Comparison of ENCODE assay signal across 12 mouse cellular contexts in the genomic region with DNA sequence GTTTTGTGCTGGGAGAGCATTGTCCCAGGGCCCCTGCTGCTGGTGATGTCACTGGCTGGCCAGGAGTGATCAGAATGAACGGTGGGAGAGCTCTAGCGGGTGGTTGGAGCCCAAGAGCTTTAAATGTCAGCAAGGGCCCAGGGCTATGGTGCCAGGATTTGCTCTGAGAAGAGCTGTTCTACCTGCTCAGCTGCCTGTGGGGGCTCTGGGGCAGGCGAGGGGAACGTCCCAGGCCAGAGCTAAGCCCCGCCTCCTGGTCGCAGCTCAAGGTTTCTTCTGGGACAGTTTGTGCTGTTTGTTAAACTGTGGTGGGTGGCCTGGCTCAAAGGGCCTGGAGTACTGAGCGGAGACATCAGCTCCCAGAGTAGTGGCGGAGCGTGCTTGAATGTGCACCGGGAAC. TPM values are rescaled to one million over a fixed set of nuclear protein-coding genes. Genes with fewer than 3 reads are reported as not detected.
A peak's percentile ranks its signal among the peaks of the same experiment; 100 is the strongest.
DNase-seq lines count a peak whose midpoint lies in the region; ATAC-seq lines count a peak whose summit lies in the region.
"Had no signal": no experiment of that assay in that cellular context is flagged by ENCODE, and none has a peak within 500 bp of the region (broad histone marks: within the 10 kb centered on the region; RNA-seq: fewer than 3 reads in every experiment).

No protein-coding gene starts in this region.

- intact Hi-C loops in left cerebral cortex, postnatal 36 days (cut with DNase I): no loop called here

- no peak for DNase-seq in neural tube, embryonic 11.5 days (ENCODE audit: low spot score)
- DNase-seq in testis, postnatal 10 days (ENCODE audit: low spot score): peak; percentile 66
- no peak for DNase-seq in left cerebral cortex, postnatal 36 days (ENCODE audit: low spot score in 2 of 2)
- DNase-seq: gastrocnemius, postnatal 14 days; right cerebral cortex, postnatal 25 days; thymus, postnatal 14 days had no signal

- H3K4me2 ChIP-seq in hindbrain, embryonic 12.5 days (replicated peaks): peak overlapping the region; percentile 14
- H3K4me2 ChIP-seq in hindbrain, embryonic 16.5 days (ENCODE audit: low read length): no peak overlapping the region
- no peak overlapping the region for H3K4me2 ChIP-seq in neural tube, embryonic 11.5 days (ENCODE audit: low read depth)
- no peak overlapping the region for H3K4me2 ChIP-seq in neural tube, embryonic 15.5 days
- H3K4me2 ChIP-seq in intestine, embryonic 16.5 days (ENCODE audit: low read depth, low read length): 0 out of 2 replicates have a peak overlapping the region, but pooled peaks have one; percentile 0
- H3K4me2 ChIP-seq: liver, embryonic 11.5 days had no signal

- H3K36me3 ChIP-seq in hindbrain, embryonic 12.5 days: no peaks in the 10 kb centered on the region
- no peaks in the 10 kb centered on the region for H3K36me3 ChIP-seq in hindbrain, embryonic 16.5 days (ENCODE audit: control insufficient read depth, insufficient read depth, low read length)
- no peaks in the 10 kb centered on the region for H3K36me3 ChIP-seq in neural tube, embryonic 11.5 days (ENCODE audit: control insufficient read depth, insufficient read depth, low read length)
- no peaks in the 10 kb centered on the region for H3K36me3 ChIP-seq in neural tube, embryonic 15.5 days
- no peaks in the 10 kb centered on the region for H3K36me3 ChIP-seq in intestine, embryonic 16.5 days (ENCODE audit: control insufficient read depth, insufficient read depth, low read length)

- no peaks in the 10 kb centered on the region for H3K9me3 ChIP-seq in hindbrain, embryonic 12.5 days (replicated peaks)
- no peaks in the 10 kb centered on the region for H3K9me3 ChIP-seq in hindbrain, embryonic 16.5 days (ENCODE audit: control insufficient read depth, low read length)
- no peaks in the 10 kb centered on the region for H3K9me3 ChIP-seq in neural tube, embryonic 11.5 days (ENCODE audit: control insufficient read depth, low read length)
- no peaks in the 10 kb centered on the region for H3K9me3 ChIP-seq in neural tube, embryonic 15.5 days (replicated peaks)
- no peaks in the 10 kb centered on the region for H3K9me3 ChIP-seq in intestine, embryonic 16.5 days (ENCODE audit: control insufficient read depth, low read length)

- H3K27ac ChIP-seq in hindbrain, embryonic 12.5 days: no peak overlapping the region
- no peak overlapping the region for H3K27ac ChIP-seq in hindbrain, embryonic 16.5 days (ENCODE audit: low read depth, low read length)
- H3K27ac ChIP-seq in neural tube, embryonic 11.5 days (ENCODE audit: low read depth, low read length): no peak overlapping the region
- no peak overlapping the region for H3K27ac ChIP-seq in neural tube, embryonic 15.5 days (replicated peaks)
- H3K27ac ChIP-seq in intestine, embryonic 16.5 days (ENCODE audit: low read length): no peak overlapping the region

- no peak overlapping the region for H3K9ac ChIP-seq in hindbrain, embryonic 12.5 days
- no peak overlapping the region for H3K9ac ChIP-seq in hindbrain, embryonic 16.5 days (ENCODE audit: low read depth, low read length)
- H3K9ac ChIP-seq in neural tube, embryonic 11.5 days (ENCODE audit: low read length): peak overlapping the region; percentile 32
- H3K9ac ChIP-seq in neural tube, embryonic 15.5 days (replicated peaks): no peak overlapping the region
- H3K9ac ChIP-seq in intestine, embryonic 16.5 days (ENCODE audit: low read depth, low read length): no peak overlapping the region

- peaks cover 12% of the 10 kb centered on the region for H3K4me1 ChIP-seq in hindbrain, embryonic 12.5 days
- H3K4me1 ChIP-seq in hindbrain, embryonic 16.5 days (ENCODE audit: control insufficient read depth, insufficient read depth, low read depth, low read length): peaks cover 8% of the 10 kb centered on the region; the same call in 1 of the 2 replicates
- 0 out of 2 replicates have a peak, but pooled peaks cover 4% of the 10 kb centered on the region for H3K4me1 ChIP-seq in neural tube, embryonic 11.5 days (ENCODE audit: control insufficient read depth, insufficient read depth, low read length)
- peaks cover 13% of the 10 kb centered on the region for H3K4me1 ChIP-seq in neural tube, embryonic 15.5 days
- peaks cover 17% of the 10 kb centered on the region; the same call in 1 of the 2 replicates for H3K4me1 ChIP-seq in intestine, embryonic 16.5 days (ENCODE audit: control insufficient read depth, insufficient read depth, low read length)

- 18% methylated on average over 10 of the region's 10 CpGs for WGBS in hindbrain, embryonic 12.5 days
- 14% methylated on average over 10 of the region's 10 CpGs for WGBS in hindbrain, embryonic 16.5 days
- 19% methylated on average over 10 of the region's 10 CpGs for WGBS in neural tube, embryonic 11.5 days
- WGBS in neural tube, embryonic 15.5 days: 18% methylated on average over 10 of the region's 10 CpGs
- WGBS in intestine, embryonic 16.5 days: 21% methylated on average over 10 of the region's 10 CpGs

- no peak overlapping the region for H3K4me3 ChIP-seq in hindbrain, embryonic 12.5 days
- H3K4me3 ChIP-seq in hindbrain, embryonic 16.5 days (ENCODE audit: low read length): no peak overlapping the region
- H3K4me3 ChIP-seq in neural tube, embryonic 11.5 days (ENCODE audit: low read depth, low read length): no peak overlapping the region
- no peak overlapping the region for H3K4me3 ChIP-seq in neural tube, embryonic 15.5 days (replicated peaks)
- H3K4me3 ChIP-seq in intestine, embryonic 16.5 days (ENCODE audit: low read length): no peak overlapping the region
- H3K4me3 ChIP-seq: myocyte had no signal

- H3K27me3 ChIP-seq in hindbrain, embryonic 12.5 days: peaks cover 5% of the 10 kb centered on the region
- no peaks in the 10 kb centered on the region for H3K27me3 ChIP-seq in hindbrain, embryonic 16.5 days (replicated peaks; ENCODE audit: control insufficient read depth, insufficient read depth, low read length)
- H3K27me3 ChIP-seq in neural tube, embryonic 11.5 days (ENCODE audit: control insufficient read depth, insufficient read depth, low read length): no peaks in the 10 kb centered on the region
- H3K27me3 ChIP-seq in neural tube, embryonic 15.5 days (replicated peaks): no peaks in the 10 kb centered on the region
- no peaks in the 10 kb centered on the region for H3K27me3 ChIP-seq in intestine, embryonic 16.5 days (replicated peaks; ENCODE audit: control insufficient read depth, insufficient read depth, low read length)

- ATAC-seq in hindbrain, embryonic 12.5 days (ENCODE audit: low FRiP score): 0 out of 2 replicates have a peak, but pooled peaks have one; percentile 15
- no peak for ATAC-seq in hindbrain, embryonic 16.5 days
- no peak for ATAC-seq in neural tube, embryonic 11.5 days (ENCODE audit: insufficient read depth, low FRiP score, low TSS enrichment)
- ATAC-seq in neural tube, embryonic 15.5 days (ENCODE audit: low FRiP score): no peak
- ATAC-seq in intestine, embryonic 16.5 days: no peak

RNA-seq across cellular contexts. Expression of a gene that starts 3.3 kb away (rescaled TPM):
- 0.35 and 0.48 TPM in 2 replicates for polyA plus RNA-seq in hindbrain, embryonic 12.5 days (2016; fragmentation: Nextera tagmentation; extraction: Ambion mirVana)
- 0.60 and 1.6 TPM in 2 replicates for polyA plus RNA-seq in hindbrain, embryonic 16.5 days (2015; fragmentation: Nextera tagmentation; extraction: Ambion mirVana)
- not detected in 2 replicates for polyA plus RNA-seq in neural tube, embryonic 11.5 days (2014; fragmentation: Nextera tagmentation; extraction: Ambion mirVana)
- 0.92 and 1.9 TPM in 2 replicates for polyA plus RNA-seq in neural tube, embryonic 15.5 days (2015; fragmentation: Nextera tagmentation; extraction: Ambion mirVana)
- 20.0 and 21.9 TPM in 2 replicates for polyA plus RNA-seq in intestine, embryonic 16.5 days (2015; fragmentation: Nextera tagmentation; extraction: Ambion mirVana)
- total RNA-seq in left cerebral cortex, postnatal 36 days (2021): under 1 TPM; 0.48 to 0.49 TPM
- polyA plus RNA-seq: liver, embryonic 11.5 days had no signal

Comparison
In these comparisons a context has a peak if more than half of its experiments do, and no peak if none do; other contexts are left out.
1. H3K4me2 ChIP-seq: peak in hindbrain, embryonic 12.5 days (single experiment) and intestine, embryonic 16.5 days (single experiment); none in hindbrain, embryonic 16.5 days (single experiment), neural tube, embryonic 11.5 days (single experiment) and neural tube, embryonic 15.5 days (single experiment).